Mouse (Mus musculus) thymus, adult 2 months (tissue): ENCODE results near the gene Hoxc10. TPM values are rescaled to one million over a fixed set of nuclear protein-coding genes. Genes with fewer than 3 reads are reported as not detected.
A peak's percentile ranks its signal among the peaks of the same experiment; 100 is the strongest.

Source experiments
- DNase-seq: peaks from one replicate; pipeline ENCODE4 v3.0.0; 2021
- H3K27ac ChIP-seq: fragments of 200-500 bp; 2 replicates; pipeline ENCODE4 v1.5.1; 2012; ENCODE audit warnings: low read length, control low read depth; ENCODE audit not compliant: control insufficient read depth, insufficient read depth
- H3K27me3 ChIP-seq: fragments of 200-500 bp; 2 replicates; pipeline ENCODE4 v1.6.1; 2012; ENCODE audit warnings: mild to moderate bottlenecking, low read length, moderate library complexity, mixed read lengths; ENCODE audit not compliant: control insufficient read depth, insufficient read depth
- H3K36me3 ChIP-seq: fragments of 200-500 bp; 2 replicates; pipeline ENCODE4 v1.6.1; 2012; ENCODE audit warnings: mild to moderate bottlenecking, low read length, moderate library complexity; ENCODE audit not compliant: control insufficient read depth, insufficient read depth
- H3K4me1 ChIP-seq: fragments of 200-500 bp; replicated peaks from 2 replicates; pipeline ENCODE4 v1.6.1; 2012; ENCODE audit warnings: low read length; ENCODE audit not compliant: control insufficient read depth, insufficient read depth
- H3K4me3 ChIP-seq: fragments of 200-500 bp; 2 replicates; pipeline ENCODE4 v1.5.1; 2012; ENCODE audit warnings: mild to moderate bottlenecking, low read length, control low read depth, moderate library complexity; ENCODE audit not compliant: control insufficient read depth, insufficient read depth
- CTCF ChIP-seq: fragments of 200-500 bp; IDR thresholded peaks from 2 replicates; pipeline ENCODE4 v1.5.1; 2012; ENCODE audit warnings: mild to moderate bottlenecking, control low read depth, low read length, moderate library complexity, borderline replicate concordance; ENCODE audit not compliant: control insufficient read depth, poor library complexity, insufficient read depth; ENCODE audit errors: extremely low read depth
- POLR2A ChIP-seq: fragments of 200-500 bp; IDR thresholded peaks from 2 replicates; pipeline ENCODE4 v1.6.1; 2012; ENCODE audit warnings: mild to moderate bottlenecking, low read length, control low read depth, moderate library complexity; ENCODE audit not compliant: control insufficient read depth, poor library complexity, insufficient read depth; ENCODE audit errors: extremely low read depth
- whole genome bisulfite sequencing: fragments of 180-500 bp; shearing (Covaris S2); methylation state at CpG from one replicate; pipeline ENCODE4 v1.1.7; 2018; 5-methylcytosine and 5-hydroxymethylcytosine counted together
- polyA plus RNA-seq: library from polyadenylated mRNA; depleted of rRNA; stranded (reverse); fragments of >200 nt; gene quantifications from 2 replicates; pipeline ENCODE4 v1.2.3, GENCODE M21; 2012

The Hoxc10 gene
- polyA plus RNA-seq, 1 experiment, result 0.15 TPM

GRCm38 (mm10) chr15:103009265-103010111 lies 42.9 kb downstream of the Hoxc10 start:
- WGBS, result 11% methylated on average over 27 of the region's 27 CpGs
- no peak overlapping the region for H3K4me3 ChIP-seq
- H3K27ac ChIP-seq, result no peak overlapping the region
- TF ChIP-seq POLR2A, result no peak
- no peak for TF ChIP-seq CTCF
- DNase-seq, result no peak
- no peaks in the 10 kb centered on the region for H3K36me3 ChIP-seq
- H3K27me3 ChIP-seq, result peaks cover 36% of the 10 kb centered on the region
- no peaks in the 10 kb centered on the region for H3K4me1 ChIP-seq

DNA sequence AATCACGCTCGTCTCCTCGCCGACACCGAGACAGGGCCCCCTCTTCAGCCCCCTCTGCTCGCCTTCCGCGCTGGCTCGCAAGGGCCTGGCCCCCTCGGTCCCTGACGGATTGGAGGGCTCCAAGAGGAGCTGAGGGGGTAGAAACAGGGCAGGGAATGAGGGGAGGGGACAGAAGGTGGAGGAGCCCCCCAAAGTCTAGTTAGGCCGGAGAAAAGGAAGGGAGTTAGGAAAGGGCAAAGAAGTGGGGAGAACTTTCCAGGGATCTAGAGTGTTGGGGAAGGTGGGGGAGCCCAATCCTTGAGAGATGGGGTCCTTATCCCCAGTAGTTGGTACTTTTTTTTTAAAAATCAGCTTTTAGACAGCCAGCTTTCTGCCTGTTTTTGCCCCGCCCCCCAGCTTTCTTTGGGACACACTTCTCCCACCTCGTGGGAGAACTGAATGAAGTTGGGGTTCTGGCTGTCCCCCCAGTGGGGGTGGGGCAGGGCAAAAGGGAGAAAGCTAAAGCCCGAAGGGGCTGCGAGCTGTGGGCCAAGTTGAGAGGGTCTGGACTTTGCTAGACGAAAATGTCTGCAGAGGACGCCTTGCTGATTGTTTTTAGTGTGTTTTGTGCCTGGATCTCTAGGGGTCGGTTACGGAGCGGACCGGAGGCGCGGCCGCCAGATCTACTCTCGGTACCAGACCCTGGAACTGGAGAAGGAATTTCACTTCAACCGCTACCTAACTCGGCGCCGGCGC lies 43.7 kb downstream of the Hoxc10 start:
- no peak overlapping the region for H3K4me3 ChIP-seq
- no peaks in the 10 kb centered on the region for H3K36me3 ChIP-seq
- no peaks in the 10 kb centered on the region for H3K4me1 ChIP-seq
- H3K27ac ChIP-seq, result no peak overlapping the region
- WGBS, result 16% methylated on average over 31 of the region's 31 CpGs
- H3K27me3 ChIP-seq, result peaks cover 39% of the 10 kb centered on the region
- no peak for DNase-seq
- TF ChIP-seq CTCF (no peak), POLR2A (no peak)

DNA sequence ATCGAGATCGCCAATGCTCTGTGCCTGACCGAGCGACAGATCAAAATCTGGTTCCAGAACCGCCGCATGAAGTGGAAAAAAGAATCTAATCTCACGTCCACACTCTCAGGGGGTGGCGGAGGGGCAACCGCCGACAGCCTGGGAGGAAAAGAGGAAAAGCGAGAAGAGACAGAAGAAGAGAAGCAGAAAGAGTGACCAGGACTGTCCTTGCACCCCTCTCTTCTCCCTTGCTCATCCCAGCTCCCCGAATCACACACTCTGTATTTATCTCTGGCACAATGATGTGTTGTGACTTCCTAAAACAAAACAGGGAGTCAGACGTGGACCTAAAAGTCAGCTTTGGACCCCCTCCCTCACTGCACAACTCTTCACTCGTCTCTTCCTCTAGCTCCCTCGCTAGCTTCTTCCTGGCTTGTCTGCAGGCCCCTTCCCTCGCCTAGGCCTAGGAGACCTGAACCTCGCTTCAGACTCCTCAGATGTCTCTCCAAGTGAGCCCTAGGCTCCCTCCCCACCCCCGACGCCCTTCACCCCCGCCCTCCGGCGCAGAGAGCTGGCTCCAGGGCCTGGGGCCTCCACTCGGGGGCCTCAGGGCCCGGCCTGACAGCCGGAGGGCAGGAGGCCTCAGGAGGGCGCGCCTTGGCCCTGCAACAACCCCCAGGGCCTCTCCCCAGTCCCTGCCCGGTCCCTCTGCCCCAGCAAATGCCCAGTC lies 44.4 kb downstream of the Hoxc10 start:
- WGBS, result 14% methylated on average over 28 of the region's 28 CpGs
- Histone ChIP-seq H3K27me3 (peaks cover 42% of the 10 kb centered on the region), H3K4me3 (no peak overlapping the region), H3K4me1 (no peaks in the 10 kb centered on the region), H3K27ac (no peak overlapping the region), H3K36me3 (no peaks in the 10 kb centered on the region)
- no peak for TF ChIP-seq CTCF
- TF ChIP-seq POLR2A, result no peak
- DNase-seq, result no peak

DNA sequence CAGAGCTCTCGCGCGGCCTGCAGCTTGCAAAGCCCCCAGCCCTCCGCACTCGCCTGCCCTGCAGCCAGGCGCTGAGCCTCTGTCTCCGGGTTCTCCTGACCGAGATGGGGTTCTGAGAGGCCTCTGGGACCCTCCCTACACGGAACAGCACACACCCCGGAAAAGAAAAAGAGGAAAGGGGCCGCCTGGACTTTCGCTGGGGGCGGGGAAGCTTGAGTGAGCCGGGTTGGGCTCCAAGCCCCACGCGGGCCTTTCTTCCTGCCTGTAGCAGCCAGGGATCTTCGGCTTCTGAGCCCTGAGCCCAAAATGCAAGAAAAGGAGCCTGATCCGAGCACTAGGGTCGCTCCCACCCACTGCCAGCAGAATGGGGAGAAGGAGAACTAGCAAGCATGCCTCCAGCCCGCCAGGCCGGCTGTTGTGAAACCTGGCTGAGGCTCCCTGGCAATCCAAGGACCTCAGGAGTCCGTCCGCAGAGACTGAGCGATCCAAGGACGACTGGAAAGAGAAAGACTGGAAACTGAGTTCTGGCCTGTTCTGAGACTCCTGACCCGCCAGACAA lies 45.4 kb downstream of the Hoxc10 start:
- 19% methylated on average over 26 of the region's 26 CpGs for WGBS
- H3K27me3 ChIP-seq, result peaks cover 40% of the 10 kb centered on the region
- H3K4me1 ChIP-seq, result no peaks in the 10 kb centered on the region
- no peaks in the 10 kb centered on the region for H3K36me3 ChIP-seq
- no peak for TF ChIP-seq CTCF
- TF ChIP-seq POLR2A, result no peak
- DNase-seq, result no peak
- no peak overlapping the region for H3K27ac ChIP-seq
- H3K4me3 ChIP-seq, result no peak overlapping the region

DNA sequence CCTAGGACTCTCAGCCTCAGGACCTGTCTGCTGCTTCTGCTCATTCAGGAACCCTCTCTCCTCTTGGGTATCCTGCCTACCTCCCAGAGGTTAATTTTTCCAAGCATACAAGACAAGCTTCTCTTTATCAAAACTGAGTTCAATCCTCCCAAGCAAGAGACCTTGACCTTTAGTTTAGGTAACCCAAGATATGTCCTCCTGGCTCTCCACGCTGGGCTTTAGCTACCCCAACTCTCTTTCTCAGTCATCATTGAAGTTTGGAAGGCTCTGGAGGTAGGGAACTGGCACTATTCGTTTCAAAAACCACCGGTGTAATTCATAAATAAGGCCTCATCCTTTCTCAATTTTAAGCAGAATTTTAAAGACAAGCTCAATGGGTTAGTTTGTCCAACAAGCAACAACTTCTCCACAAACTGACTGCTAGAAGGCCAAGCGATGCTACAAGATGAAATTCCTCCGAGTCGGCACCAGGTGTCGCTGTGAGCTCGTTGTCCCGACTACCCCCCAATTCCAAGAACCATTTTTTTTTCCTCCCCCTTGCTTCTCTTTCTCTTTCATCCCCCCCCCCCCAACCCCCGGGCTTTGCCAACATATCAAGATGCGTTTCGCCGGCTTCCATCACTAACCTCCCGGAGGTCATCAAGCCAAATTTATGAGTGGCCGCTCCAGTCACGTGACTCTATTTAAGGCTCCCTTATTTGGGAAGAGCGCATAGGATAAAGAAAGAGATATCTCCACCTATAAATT lies 46.8 kb downstream of the Hoxc10 start:
- 7% methylated on average over 17 of the region's 17 CpGs for WGBS
- no peak for TF ChIP-seq POLR2A
- TF ChIP-seq CTCF, result peak; percentile 43; the same call in 1 of the 2 replicates
- peak; percentile 16 for DNase-seq
- peaks cover 38% of the 10 kb centered on the region for H3K27me3 ChIP-seq
- no peak overlapping the region for H3K27ac ChIP-seq
- H3K4me3 ChIP-seq, result no peak overlapping the region
- H3K4me1 ChIP-seq, result no peaks in the 10 kb centered on the region
- H3K36me3 ChIP-seq, result no peaks in the 10 kb centered on the region
